Mouse (Mus musculus) left cerebral cortex, adult 2 months (tissue): ENCODE data around the gene Angptl2. TPM values are rescaled to one million over a fixed set of nuclear protein-coding genes. Genes with fewer than 3 reads are reported as not detected.
A peak's percentile ranks its signal among the peaks of the same experiment; 100 is the strongest.

Source experiments
- DNase-seq, 2 experiments: peaks; one replicate each; pipeline ENCODE4 v3.0.0; 2021 to 2022; ENCODE audit warnings: low spot score in 2 of 2, mixed read lengths in 1 of 2; ENCODE audit errors: extremely low spot score in 1 of 2
- H3K27ac ChIP-seq: fragments of 200-600 bp; 2 replicates; pipeline ENCODE4 v1.8.1; 2022
- H3K4me3 ChIP-seq: fragments of 200-600 bp; 2 replicates; pipeline ENCODE4 v1.8.1; 2022
- CTCF ChIP-seq: fragments of 200-600 bp; IDR thresholded peaks from 2 replicates; pipeline ENCODE4 v1.8.1; 2022; ENCODE audit warnings: antibody characterized with exemption, mild to moderate bottlenecking, moderate library complexity
- intact Hi-C: fragments of 180-260 bp; cut with DNase I; formaldehyde crosslinking; loops from one replicate; pipeline ENCODE4 v1.15.1; 2025
- total RNA-seq, 2 experiments: library from RNA; stranded (reverse); gene quantifications; 2 replicates each; pipeline ENCODE4 v1.2.3; 2021

Gene Angptl2
- total RNA-seq, 2 experiments from 2014 or later: 2.1 to 2.9 TPM

GRCm38 (mm10) chr2:33261475-33261874, 45.6 kb downstream of the Angptl2 start:
- no peak for TF ChIP-seq CTCF
- intact Hi-C loops: no loop called here
- H3K27ac ChIP-seq: peak overlapping the region; percentile 42
- DNase-seq: no peak
- no peak overlapping the region for H3K4me3 ChIP-seq

- Histone ChIP-seq H3K27ac (peak overlapping the region; percentile 82), H3K4me3 (no peak overlapping the region)
- intact Hi-C loops: loop anchor here (5.0 kb wide), 1 partner anchor 52 kb away; no protein-coding TSS in a partner anchor
- peak; percentile 7; the same call in 1 of the 2 replicates for TF ChIP-seq CTCF
- DNase-seq: no peak
Observed at GRCm38 (mm10) chr2:33265793-33266192, 49.9 kb downstream of the Angptl2 start.

- intact Hi-C loops: loop anchor here (5.0 kb wide), 1 partner anchor 50 kb away; no protein-coding TSS in a partner anchor
- Histone ChIP-seq H3K27ac (peak overlapping the region; percentile 34; the same call in 1 of the 2 replicates), H3K4me3 (no peak overlapping the region)
- no peak for TF ChIP-seq CTCF
- no peak for DNase-seq
Observed at GRCm38 (mm10) chr2:33267075-33267474, 51.2 kb downstream of the Angptl2 start.

- intact Hi-C loops: loop anchor here (5.0 kb wide), 1 partner anchor 49 kb away; no protein-coding TSS in a partner anchor
- no peak overlapping the region for H3K4me3 ChIP-seq
- no peak for DNase-seq
- TF ChIP-seq CTCF: no peak
- peak overlapping the region; percentile 30; the same call in 1 of the 2 replicates for H3K27ac ChIP-seq
Observed at GRCm38 (mm10) chr2:33268384-33269131, 52.7 kb downstream of the Angptl2 start.

GRCm38 (mm10) chr2:33269132-33269493, 53.2 kb downstream of the Angptl2 start:
- no peak overlapping the region; the same call in 1 of the 2 replicates for H3K27ac ChIP-seq
- intact Hi-C loops: loop anchor here (5.0 kb wide), 1 partner anchor 48 kb away; no protein-coding TSS in a partner anchor
- H3K4me3 ChIP-seq: no peak overlapping the region
- no peak for DNase-seq
- TF ChIP-seq CTCF: no peak

GRCm38 (mm10) chr2:33270569-33270968, 54.7 kb downstream of the Angptl2 start:
- Histone ChIP-seq H3K27ac (no peak overlapping the region), H3K4me3 (no peak overlapping the region)
- intact Hi-C loops: no loop called here
- no peak for DNase-seq
- no peak for TF ChIP-seq CTCF

GRCm38 (mm10) chr2:33271511-33271910, 55.6 kb downstream of the Angptl2 start:
- Histone ChIP-seq H3K27ac (peak overlapping the region; percentile 76), H3K4me3 (no peak overlapping the region)
- DNase-seq: no peak
- no peak for TF ChIP-seq CTCF
- intact Hi-C loops: no loop called here

GRCm38 (mm10) chr2:33272665-33273439, 57.0 kb downstream of the Angptl2 start:
- intact Hi-C loops: no loop called here
- no peak for DNase-seq
- Histone ChIP-seq H3K4me3 (no peak overlapping the region), H3K27ac (peak overlapping the region; percentile 76)
- TF ChIP-seq CTCF: no peak

GRCm38 (mm10) chr2:33274719-33275490, 59.0 kb downstream of the Angptl2 start:
- Histone ChIP-seq H3K27ac (no peak overlapping the region), H3K4me3 (no peak overlapping the region)
- TF ChIP-seq CTCF: no peak
- DNase-seq: no peak
- intact Hi-C loops: no loop called here

GRCm38 (mm10) chr2:33279758-33280157, 63.9 kb downstream of the Angptl2 start:
- H3K4me3 ChIP-seq: no peak overlapping the region
- TF ChIP-seq CTCF: no peak
- intact Hi-C loops: no loop called here
- DNase-seq: no peak
- H3K27ac ChIP-seq: no peak overlapping the region

- intact Hi-C loops: no loop called here
- DNase-seq: no peak
- Histone ChIP-seq H3K27ac (no peak overlapping the region), H3K4me3 (no peak overlapping the region)
- no peak for TF ChIP-seq CTCF
Observed at GRCm38 (mm10) chr2:33280525-33280924, 64.7 kb downstream of the Angptl2 start.
